Mouse (Mus musculus) retina, embryonic 14.5 days (tissue): ENCODE results near the gene Cops7b.
A peak's percentile ranks its signal among the peaks of the same experiment; 100 is the strongest.

ENCODE experiments used
- DNase-seq: peaks from one replicate; pipeline ENCODE4 v3.0.0-alpha.2; 2015; ENCODE audit warnings: low spot score

The Cops7b gene

GRCm38 (mm10) chr1:86598516-86598915 is 15.8 kb downstream of the Cops7b start:
- DNase-seq: peak; percentile 73

GRCm38 (mm10) chr1:86600117-86600516 is 17.4 kb downstream of the Cops7b start:
- no peak for DNase-seq

GRCm38 (mm10) chr1:86610954-86611353 is 28.2 kb downstream of the Cops7b start:
- DNase-seq: no peak

- no peak for DNase-seq
Observed at GRCm38 (mm10) chr1:86612081-86612480, 29.4 kb downstream of the Cops7b start.

- peak; percentile 73 for DNase-seq
Observed at GRCm38 (mm10) chr1:86614269-86614668, 31.6 kb downstream of the Cops7b start.

- DNase-seq: peak; percentile 89
Observed at GRCm38 (mm10) chr1:86618454-86619125, 35.9 kb downstream of the Cops7b start.

- DNase-seq: no peak
Observed at GRCm38 (mm10) chr1:86622296-86622695, 39.6 kb downstream of the Cops7b start.

- no peak for DNase-seq
Observed at GRCm38 (mm10) chr1:86623001-86624000, 40.6 kb downstream of the Cops7b start.

- no peak for DNase-seq
Observed at GRCm38 (mm10) chr1:86628270-86628669, 45.6 kb downstream of the Cops7b start.

- no peak for DNase-seq
Observed at GRCm38 (mm10) chr1:86629936-86630335, 47.2 kb downstream of the Cops7b start.

GRCm38 (mm10) chr1:86630527-86630926 is 47.8 kb downstream of the Cops7b start:
- no peak for DNase-seq

GRCm38 (mm10) chr1:86632732-86633380 is 50.2 kb downstream of the Cops7b start:
- DNase-seq: no peak

- no peak for DNase-seq
Observed at GRCm38 (mm10) chr1:86633434-86633833, 50.7 kb downstream of the Cops7b start.

GRCm38 (mm10) chr1:86633840-86634750 is 51.4 kb downstream of the Cops7b start:
- DNase-seq: peak; percentile 24

GRCm38 (mm10) chr1:86634751-86635359 is 52.2 kb downstream of the Cops7b start:
- peak; percentile 65 for DNase-seq

GRCm38 (mm10) chr1:86643101-86643809 is 60.6 kb downstream of the Cops7b start:
- DNase-seq: no peak

- no peak for DNase-seq
Observed at GRCm38 (mm10) chr1:86647517-86647916, 64.8 kb downstream of the Cops7b start.

GRCm38 (mm10) chr1:86650272-86650671 is 67.6 kb downstream of the Cops7b start:
- DNase-seq: peak; percentile 82

GRCm38 (mm10) chr1:86652675-86653074 is 70.0 kb downstream of the Cops7b start:
- DNase-seq: peak; percentile 30

GRCm38 (mm10) chr1:86657071-86657470 is 74.4 kb downstream of the Cops7b start:
- DNase-seq: no peak
